Mouse (Mus musculus) hindbrain, postnatal 0 days (tissue): Measurements from ENCODE around the gene Utf1. TPM values are rescaled to one million over a fixed set of nuclear protein-coding genes. Genes with fewer than 3 reads are reported as not detected.

Experiments
- ATAC-seq: fragments of 200-750 bp; cut with Nextera tagmentation; 2 replicates; pipeline ENCODE4 v1.8.0; 2017; ENCODE audit warnings: mild to moderate bottlenecking, moderate TSS enrichment, moderate library complexity
- DNase-seq: peaks from one replicate; pipeline ENCODE4 v3.0.0-alpha.2; 2015; ENCODE audit warnings: low spot score
- H3K27ac ChIP-seq: fragments of 300-500 bp; sonication (generic); 2 replicates; pipeline ENCODE4 v1.5.1; 2014; ENCODE audit warnings: mild to moderate bottlenecking
- H3K27me3 ChIP-seq: fragments of 300-500 bp; sonication (generic); 2 replicates; pipeline ENCODE4 v1.6.1; 2014; ENCODE audit warnings: low read length, mixed read lengths; ENCODE audit not compliant: insufficient read depth
- H3K36me3 ChIP-seq: fragments of 300-500 bp; sonication (generic); 2 replicates; pipeline ENCODE4 v1.6.1; 2014; ENCODE audit warnings: low read length, mixed read lengths; ENCODE audit not compliant: insufficient read depth
- H3K4me1 ChIP-seq: fragments of 300-500 bp; sonication (generic); 2 replicates; pipeline ENCODE4 v1.6.1; 2014; ENCODE audit warnings: antibody characterized with exemption, low read length, mixed read lengths; ENCODE audit not compliant: insufficient read depth
- H3K4me2 ChIP-seq: fragments of 300-500 bp; sonication (generic); 2 replicates; pipeline ENCODE4 v1.6.1; 2014; ENCODE audit warnings: low read depth, mild to moderate bottlenecking, low read length, moderate library complexity, mixed read lengths
- H3K4me3 ChIP-seq: fragments of 300-500 bp; sonication (generic); 2 replicates; pipeline ENCODE4 v1.5.1; 2014; ENCODE audit warnings: low read length
- H3K9ac ChIP-seq: fragments of 300-500 bp; sonication (generic); replicated peaks from 2 replicates; pipeline ENCODE4 v1.6.1; 2014; ENCODE audit warnings: mild to moderate bottlenecking, low read length, moderate library complexity, mixed read lengths
- H3K9me3 ChIP-seq: fragments of 300-500 bp; sonication (generic); 2 replicates; pipeline ENCODE4 v1.6.1; 2016; ENCODE audit warnings: low read length, mixed read lengths
- CTCF ChIP-seq: IDR thresholded peaks from 2 replicates; pipeline ENCODE4 v1.5.1; 2016; ENCODE audit warnings: antibody characterized with exemption, control low read depth, low read depth
- WGBS: fragments of 180-500 bp; shearing (Covaris S2); extraction: QIAGEN DNeasy Blood & Tissue Kit; methylation state at CpG from one replicate; pipeline ENCODE4 v1.1.7; 2014; 5-methylcytosine and 5-hydroxymethylcytosine counted together
- polyA plus RNA-seq: library from polyadenylated mRNA; unstranded; fragments of >200 nt; fragmentation: Nextera tagmentation; extraction: Ambion mirVana; gene quantifications from 2 replicates; pipeline ENCODE4 v1.2.1, GENCODE M21; 2015
- total RNA-seq: library from RNA; depleted of rRNA; stranded (reverse); fragments of >200 nt; gene quantifications from 2 replicates; pipeline ENCODE4 v1.2.3, GENCODE M21; 2014

Utf1 gene
- total and polyA plus RNA-seq, 2 experiments from 2014 or later: not detected

- H3K9me3 ChIP-seq: no peaks in the 10 kb centered on the region
- DNase-seq: no peak
- H3K36me3 ChIP-seq: no peaks in the 10 kb centered on the region
- no peak overlapping the region for H3K4me2 ChIP-seq
- ATAC-seq: no peak
- no peak for TF ChIP-seq CTCF
- H3K4me3 ChIP-seq: no peak overlapping the region
- H3K9ac ChIP-seq: no peak overlapping the region
- no peak overlapping the region for H3K27ac ChIP-seq
- 95% methylated on average over 7 of the region's 7 CpGs for WGBS
- H3K27me3 ChIP-seq: no peaks in the 10 kb centered on the region
- H3K4me1 ChIP-seq: 0 out of 2 replicates have a peak, but pooled peaks cover 6% of the 10 kb centered on the region
Measured at GRCm38 (mm10) chr7:139900456-139900855, 43.1 kb upstream of the Utf1 start.

- Histone ChIP-seq H3K27ac (no peak overlapping the region), H3K4me1 (0 out of 2 replicates have a peak, but pooled peaks cover 2% of the 10 kb centered on the region), H3K4me2 (no peak overlapping the region), H3K9ac (no peak overlapping the region), H3K27me3 (no peaks in the 10 kb centered on the region), H3K9me3 (no peaks in the 10 kb centered on the region), H3K36me3 (no peaks in the 10 kb centered on the region), H3K4me3 (no peak overlapping the region)
- no peak for ATAC-seq
- 83% methylated on average over 6 of the region's 6 CpGs for WGBS
- no peak for DNase-seq
- TF ChIP-seq CTCF: no peak
Measured at GRCm38 (mm10) chr7:139900896-139901295, 42.7 kb upstream of the Utf1 start.

GRCm38 (mm10) chr7:139901981-139902380, 41.6 kb upstream of the Utf1 start:
- TF ChIP-seq CTCF: no peak
- H3K4me3 ChIP-seq: no peak overlapping the region
- no peak for DNase-seq
- H3K36me3 ChIP-seq: no peaks in the 10 kb centered on the region
- H3K4me2 ChIP-seq: no peak overlapping the region
- ATAC-seq: no peak
- H3K9me3 ChIP-seq: no peaks in the 10 kb centered on the region
- 0 out of 2 replicates have a peak, but pooled peaks cover 2% of the 10 kb centered on the region for H3K4me1 ChIP-seq
- 6% methylated on average over 1 of the region's 1 CpGs for WGBS
- H3K27ac ChIP-seq: no peak overlapping the region
- H3K27me3 ChIP-seq: no peaks in the 10 kb centered on the region
- H3K9ac ChIP-seq: no peak overlapping the region

GRCm38 (mm10) chr7:139905261-139905660, 38.3 kb upstream of the Utf1 start:
- Histone ChIP-seq H3K9ac (no peak overlapping the region), H3K27me3 (no peaks in the 10 kb centered on the region), H3K4me3 (no peak overlapping the region), H3K4me1 (peaks cover 6% of the 10 kb centered on the region; the same call in 1 of the 2 replicates), H3K27ac (no peak overlapping the region), H3K36me3 (no peaks in the 10 kb centered on the region), H3K4me2 (no peak overlapping the region), H3K9me3 (no peaks in the 10 kb centered on the region)
- WGBS: 17% methylated on average over 6 of the region's 6 CpGs
- DNase-seq (no peak), ATAC-seq (no peak)
- TF ChIP-seq CTCF: no peak

- no peak overlapping the region for H3K4me2 ChIP-seq
- peaks cover 6% of the 10 kb centered on the region; the same call in 1 of the 2 replicates for H3K4me1 ChIP-seq
Measured at GRCm38 (mm10) chr7:139905661-139906060, 37.9 kb upstream of the Utf1 start.

GRCm38 (mm10) chr7:139908176-139908575, 35.4 kb upstream of the Utf1 start:
- Histone ChIP-seq H3K27me3 (peaks cover 5% of the 10 kb centered on the region; the same call in 1 of the 2 replicates), H3K4me3 (no peak overlapping the region), H3K4me2 (no peak overlapping the region), H3K9me3 (no peaks in the 10 kb centered on the region), H3K36me3 (no peaks in the 10 kb centered on the region), H3K9ac (no peak overlapping the region), H3K27ac (peak overlapping the region; percentile 23; the same call in 1 of the 2 replicates), H3K4me1 (peaks cover 6% of the 10 kb centered on the region; the same call in 1 of the 2 replicates)
- ATAC-seq (peak; percentile 47; the same call in 1 of the 2 replicates), DNase-seq (peak; percentile 50)
- TF ChIP-seq CTCF: no peak
- WGBS: 40% methylated on average over 5 of the region's 5 CpGs

More at GRCm38 (mm10) chr7:139905661-139906060, 37.9 kb upstream of the Utf1 start:
- TF ChIP-seq CTCF: peak; percentile 63
- Histone ChIP-seq H3K4me3 (no peak overlapping the region), H3K27ac (no peak overlapping the region), H3K9me3 (no peaks in the 10 kb centered on the region), H3K27me3 (no peaks in the 10 kb centered on the region), H3K36me3 (no peaks in the 10 kb centered on the region), H3K9ac (no peak overlapping the region)
- peak; percentile 63 for DNase-seq
- ATAC-seq: 0 out of 2 replicates have a peak, but pooled peaks have one; percentile 41
- WGBS: 4% methylated on average over 6 of the region's 6 CpGs

GRCm38 (mm10) chr7:139909469-139909868, 34.1 kb upstream of the Utf1 start:
- Histone ChIP-seq H3K4me2 (no peak overlapping the region), H3K9me3 (no peaks in the 10 kb centered on the region), H3K27ac (no peak overlapping the region), H3K9ac (no peak overlapping the region), H3K36me3 (no peaks in the 10 kb centered on the region), H3K4me3 (no peak overlapping the region), H3K4me1 (peaks cover 10% of the 10 kb centered on the region; the same call in 1 of the 2 replicates), H3K27me3 (peaks cover 7% of the 10 kb centered on the region; the same call in 1 of the 2 replicates)
- DNase-seq (peak; percentile 38), ATAC-seq (peak; percentile 27; the same call in 1 of the 2 replicates)
- 0 out of 2 replicates have a peak, but pooled peaks have one; percentile 10 for TF ChIP-seq CTCF
- WGBS: 23% methylated on average over 6 of the region's 6 CpGs
